Mouse (Mus musculus): ENCODE results near the gene Pde4b.
"Not testable (repeated sequence)": the region's sequence is repeated elsewhere in the genome, so short reads cannot be mapped to it uniquely, and the experiment has no call there.

Pde4b gene

GRCm38 (mm10) chr4:102484738-102485137, 397.4 kb downstream of the Pde4b start:
- DNase-seq, result no peak

- no peak for DNase-seq
Measured at GRCm38 (mm10) chr4:102486134-102486920, 399.0 kb downstream of the Pde4b start.

DNA sequence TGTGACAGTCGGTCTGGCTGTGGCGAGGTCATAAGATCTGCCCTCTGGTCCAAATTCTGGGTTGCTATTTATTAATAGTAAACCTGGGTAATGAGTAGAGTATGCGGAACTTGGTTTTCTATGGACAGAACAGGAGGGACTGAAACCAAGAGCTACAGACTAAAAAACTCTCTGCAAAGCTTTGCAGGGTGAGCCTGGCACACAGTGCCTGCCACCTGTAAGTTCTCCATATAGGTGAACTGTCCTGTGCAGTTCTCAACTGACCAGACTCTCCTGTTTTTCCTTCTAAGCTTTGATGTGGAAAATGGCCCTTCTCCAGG, 399.5 kb downstream of the Pde4b start:
- no peak for DNase-seq

GRCm38 (mm10) chr4:102488000-102488399, 400.7 kb downstream of the Pde4b start:
- DNase-seq, result no peak

GRCm38 (mm10) chr4:102491468-102492123, 404.3 kb downstream of the Pde4b start:
- no peak for DNase-seq

GRCm38 (mm10) chr4:102492911-102493310, 405.6 kb downstream of the Pde4b start:
- no peak for DNase-seq

DNA sequence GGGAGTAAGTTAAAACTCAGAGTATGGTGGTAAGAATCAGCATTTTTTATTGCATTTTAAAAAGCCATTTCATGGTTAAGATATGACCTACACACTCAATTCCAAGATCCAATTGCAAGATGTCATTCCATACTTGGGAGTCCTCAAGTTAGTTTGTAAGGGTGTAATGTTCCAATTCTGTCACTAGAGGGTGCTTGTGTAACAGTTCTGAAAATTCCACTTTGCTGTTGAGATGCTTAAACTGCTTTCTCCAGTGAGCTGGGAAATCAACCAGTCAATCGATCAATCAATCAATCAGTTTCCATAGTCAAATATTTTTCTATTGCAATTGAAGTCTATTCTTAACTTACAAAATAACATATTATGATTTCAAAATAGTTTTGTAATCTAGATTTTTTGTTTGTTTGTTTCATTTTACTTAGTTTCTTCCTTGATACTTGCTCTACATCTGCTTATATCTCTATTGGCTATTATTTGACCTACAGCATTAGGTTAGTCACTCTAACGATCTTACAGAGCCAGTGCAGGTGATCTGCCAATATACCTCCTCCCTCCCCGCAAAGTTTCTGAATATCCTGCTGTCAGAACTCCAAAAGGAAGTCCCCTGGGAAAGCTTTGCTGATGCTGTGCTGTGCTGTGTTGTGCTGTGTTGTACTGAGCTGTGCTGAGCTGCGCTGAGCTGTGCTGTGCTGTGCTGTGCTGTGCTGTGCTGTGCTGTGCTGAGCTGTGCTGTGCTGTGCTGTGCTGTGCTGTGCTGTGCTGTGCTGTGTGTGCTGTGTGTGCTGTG, 406.2 kb downstream of the Pde4b start:
- no peak for DNase-seq

GRCm38 (mm10) chr4:102494203-102494602, 406.9 kb downstream of the Pde4b start:
- DNase-seq, result not testable (repeated sequence)

- no peak for DNase-seq
Measured at GRCm38 (mm10) chr4:102495001-102495400, 407.7 kb downstream of the Pde4b start.

GRCm38 (mm10) chr4:102495474-102495873, 408.1 kb downstream of the Pde4b start:
- DNase-seq, result no peak

GRCm38 (mm10) chr4:102496269-102497177, 409.2 kb downstream of the Pde4b start:
- no peak for DNase-seq

DNA sequence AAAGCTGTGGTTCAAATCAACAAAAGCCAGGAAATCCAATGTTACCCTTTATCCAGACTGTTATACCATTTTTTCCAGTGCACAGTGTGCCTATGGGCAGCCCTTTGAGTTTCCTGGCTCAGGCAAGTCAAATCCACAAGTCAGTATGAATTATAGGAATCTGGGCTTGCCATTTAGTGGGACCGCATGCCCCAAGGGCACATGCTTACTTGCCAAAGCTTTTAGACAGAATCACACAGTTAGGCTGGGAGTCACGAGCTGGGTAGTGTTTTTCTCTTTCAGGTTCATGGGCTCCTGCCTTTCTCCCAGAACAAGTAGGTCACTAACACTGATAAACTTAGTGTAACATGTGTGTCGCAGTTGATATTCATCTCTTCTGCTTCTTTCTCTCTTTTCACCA, 409.9 kb downstream of the Pde4b start:
- no peak for DNase-seq

DNA sequence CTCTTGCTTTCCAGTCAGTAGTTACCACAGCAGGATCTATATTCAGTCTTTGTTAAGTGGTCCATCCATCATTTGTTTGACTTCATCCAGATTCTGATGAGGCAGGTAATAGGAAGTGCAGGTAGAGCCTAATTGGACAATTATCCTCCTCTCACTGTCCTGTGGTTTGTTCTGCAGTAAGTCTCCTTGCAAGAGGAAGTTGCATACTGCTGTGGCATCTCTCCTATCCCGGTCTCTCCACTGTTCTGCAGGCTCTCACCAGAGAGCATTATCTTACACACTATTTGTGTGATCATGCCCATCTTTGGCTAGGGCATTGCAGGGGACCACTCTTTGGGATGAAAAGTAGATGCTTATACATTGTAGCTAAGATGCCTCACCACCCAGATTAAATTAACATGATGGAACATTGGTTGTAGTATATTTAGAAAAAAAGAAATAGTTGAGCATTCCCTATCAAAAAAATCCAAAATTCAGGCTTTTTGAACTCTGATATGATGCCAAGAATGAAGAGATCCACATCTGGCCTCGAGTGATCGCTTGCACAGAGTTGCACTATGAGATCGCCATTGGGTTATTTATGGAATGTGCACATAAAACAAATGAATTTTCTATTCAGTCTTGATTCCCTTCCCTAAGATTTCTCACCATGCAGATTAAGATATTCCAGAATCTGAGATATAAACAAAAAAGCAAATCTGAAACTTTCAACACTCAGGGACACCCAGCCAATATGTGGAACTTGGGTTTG, 411.0 kb downstream of the Pde4b start:
- DNase-seq, result no peak

DNA sequence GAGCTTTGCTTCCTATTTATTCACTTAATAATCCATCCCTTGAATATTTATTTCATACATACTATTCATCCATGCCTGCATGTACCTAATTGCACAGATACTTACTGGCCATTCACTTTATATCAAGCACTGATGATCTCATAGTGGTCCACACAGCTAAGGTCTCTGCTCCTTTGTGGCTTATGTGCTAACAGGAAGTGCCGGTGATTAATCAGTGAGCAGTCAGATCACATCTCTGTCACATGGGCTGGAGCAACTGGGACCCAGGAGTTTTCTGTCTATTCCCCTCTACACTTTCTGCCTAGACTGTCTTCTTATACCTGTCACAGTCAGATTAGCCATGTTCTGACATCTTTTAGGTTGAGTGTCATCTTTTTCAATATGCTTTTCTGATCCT, 411.6 kb downstream of the Pde4b start:
- no peak for DNase-seq

DNA sequence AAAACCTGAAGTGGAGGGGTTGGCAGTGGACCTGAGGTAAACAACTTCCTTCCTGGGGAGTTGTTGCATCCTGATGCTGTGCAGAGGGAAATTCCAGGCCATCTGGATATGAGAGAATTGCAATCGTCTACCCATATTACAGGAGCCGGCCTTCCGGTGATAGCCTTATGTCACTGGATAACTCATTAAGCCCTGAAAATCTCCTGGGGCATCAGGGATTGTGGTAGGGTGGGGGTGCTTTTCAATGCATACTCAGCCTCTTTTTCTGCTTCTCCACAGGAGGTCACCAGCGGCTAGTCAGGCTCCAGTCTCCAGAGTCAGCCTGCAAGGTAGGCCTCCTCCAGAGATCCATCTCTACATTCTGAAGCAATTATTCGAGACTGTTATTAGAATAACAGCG, 418.4 kb downstream of the Pde4b start:
- DNase-seq, result no peak

DNA sequence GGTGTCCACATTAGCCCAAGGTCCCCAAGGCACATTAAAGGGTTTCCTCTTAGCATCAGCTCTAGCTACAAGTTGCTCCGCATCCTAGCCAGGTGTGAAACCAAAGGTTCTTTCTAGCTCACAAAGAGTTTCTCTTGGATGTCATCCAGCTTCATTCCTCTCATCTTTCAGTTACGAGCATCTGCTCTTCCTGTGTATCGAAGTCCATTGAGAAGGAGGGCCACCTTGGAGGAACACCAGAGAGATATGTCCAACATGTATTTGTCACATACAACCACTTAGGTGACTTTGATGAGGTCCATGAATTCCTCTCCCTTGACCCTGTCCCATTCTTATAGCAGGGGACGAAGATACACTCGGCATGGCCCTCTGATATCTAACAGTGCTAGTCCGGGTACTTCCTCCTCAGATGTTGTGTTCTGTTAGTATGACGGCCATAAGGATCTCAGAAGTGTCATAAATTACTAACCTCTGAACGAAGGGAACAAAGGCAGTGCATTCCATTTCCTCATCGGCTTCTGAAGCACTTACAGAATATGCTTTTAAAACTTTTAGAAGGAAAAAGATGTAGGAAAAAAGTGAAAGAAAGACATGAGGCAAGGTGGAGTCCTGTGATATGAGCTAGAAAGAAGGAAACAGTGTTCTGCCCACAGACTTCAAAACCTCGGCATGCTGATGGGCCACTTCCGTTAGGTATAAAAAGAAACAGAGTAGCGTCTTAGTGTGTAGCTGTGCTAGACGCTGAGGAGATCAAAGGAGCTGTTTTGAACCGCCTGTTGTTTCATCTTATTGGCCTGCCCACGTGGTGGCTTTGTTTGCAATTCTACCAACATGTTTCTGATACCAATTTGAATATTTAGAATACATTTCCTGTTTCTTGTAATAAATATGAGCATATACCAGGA, 419.3 kb downstream of the Pde4b start:
- DNase-seq, result peak; percentile 32 to 75

DNA sequence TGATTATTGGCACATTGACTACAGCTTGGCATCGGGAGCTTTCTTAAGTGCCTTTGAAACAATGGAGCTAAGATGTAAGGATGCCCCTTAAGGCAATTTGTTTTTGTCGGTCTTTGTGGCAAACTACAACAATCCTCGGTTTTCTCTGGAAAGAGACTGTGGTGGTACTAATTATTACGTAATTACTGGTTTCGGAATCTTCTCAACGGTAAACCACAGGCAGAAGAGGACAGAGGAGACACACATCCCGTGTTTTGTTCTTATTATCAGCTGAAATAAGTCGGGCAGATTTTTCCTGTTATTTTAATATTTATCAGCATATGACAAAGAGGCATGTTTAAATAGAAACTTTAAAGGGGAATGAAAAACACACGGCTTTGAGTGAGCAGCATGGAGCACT, 420.0 kb downstream of the Pde4b start:
- DNase-seq, result no peak

- no peak for DNase-seq
Measured at GRCm38 (mm10) chr4:102507753-102508152, 420.4 kb downstream of the Pde4b start.

GRCm38 (mm10) chr4:102510061-102510460, 422.7 kb downstream of the Pde4b start:
- no peak for DNase-seq

- peak in 1 of 2 experiments; percentile 34 for DNase-seq
Measured at GRCm38 (mm10) chr4:102510939-102511391, 423.6 kb downstream of the Pde4b start.

DNA sequence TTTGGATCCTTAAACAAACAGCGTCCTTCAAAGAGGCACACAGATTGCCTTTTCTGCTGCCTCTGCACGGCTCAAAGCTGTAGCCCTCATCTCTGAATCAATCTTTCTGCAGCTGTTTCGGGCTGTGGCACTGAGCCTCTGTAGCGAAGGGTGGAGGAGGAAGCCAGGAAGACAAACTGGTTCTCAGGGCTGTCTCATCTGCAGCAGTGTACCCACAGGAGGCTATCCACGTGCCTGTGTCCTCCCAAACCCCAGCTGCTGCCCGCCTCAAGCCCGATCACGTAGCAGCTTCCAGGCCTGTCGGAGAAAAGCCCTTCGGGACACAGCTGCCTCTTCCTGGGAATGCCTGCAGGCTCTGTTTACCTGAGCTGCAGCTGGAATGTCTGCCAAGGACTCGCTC, 424.2 kb downstream of the Pde4b start:
- peak; percentile 32 to 41 for DNase-seq

All from thymus, adult 18-20 months (tissue).